Mouse (Mus musculus): ENCODE measurements around the gene Zmynd11.

The Zmynd11 gene

GRCm38 (mm10) chr13:9667954-9668496 lies 97.1 kb downstream of the Zmynd11 start:
- no peaks in the 10 kb centered on the region for H3K4me1 ChIP-seq (replicated peaks; ENCODE audit: low read depth, low read length)
- no peak for TF ChIP-seq NANOG (IDR thresholded peaks at IDR 0.05; ENCODE audit: borderline replicate concordance, low read length)
- TF ChIP-seq POU5F1 (IDR thresholded peaks at IDR 0.05; ENCODE audit: borderline replicate concordance, low read length): no peak
- TF ChIP-seq CTCF (conservative IDR thresholded peaks at IDR 0.05; ENCODE audit: low read length): no peak
- H3K36me3 ChIP-seq (ENCODE audit: insufficient read depth, low read length): no peaks in the 10 kb centered on the region
- H3K4me3 ChIP-seq (replicated peaks; ENCODE audit: low read length): no peak overlapping the region
- no peaks in the 10 kb centered on the region for H3K27me3 ChIP-seq (ENCODE audit: insufficient read depth, low read length)
- no peaks in the 10 kb centered on the region for H3K9me3 ChIP-seq (ENCODE audit: low read length)

GRCm38 (mm10) chr13:9663593-9663992 lies 101.5 kb downstream of the Zmynd11 start:
- peaks cover 4% of the 10 kb centered on the region; the same call in 1 of the 2 replicates for H3K4me1 ChIP-seq (replicated peaks; ENCODE audit: low read depth, low read length)
- no peak overlapping the region for H3K4me3 ChIP-seq (replicated peaks; ENCODE audit: low read length)
- TF ChIP-seq POU5F1 (IDR thresholded peaks at IDR 0.05; ENCODE audit: borderline replicate concordance, low read length) (no peak), CTCF (conservative IDR thresholded peaks at IDR 0.05; ENCODE audit: low read length) (no peak), NANOG (IDR thresholded peaks at IDR 0.05; ENCODE audit: borderline replicate concordance, low read length) (no peak)
- H3K36me3 ChIP-seq (ENCODE audit: insufficient read depth, low read length): peaks cover 15% of the 10 kb centered on the region; the same call in 1 of the 2 replicates
- no peaks in the 10 kb centered on the region for H3K9me3 ChIP-seq (ENCODE audit: low read length)
- H3K27me3 ChIP-seq (ENCODE audit: insufficient read depth, low read length): no peaks in the 10 kb centered on the region

GRCm38 (mm10) chr13:9660711-9661110 lies 104.4 kb downstream of the Zmynd11 start:
- H3K36me3 ChIP-seq (ENCODE audit: insufficient read depth, low read length): peaks cover 22% of the 10 kb centered on the region; the same call in 1 of the 2 replicates

GRCm38 (mm10) chr13:9656613-9657012 lies 108.5 kb downstream of the Zmynd11 start:
- no peak for TF ChIP-seq POU5F1 (IDR thresholded peaks at IDR 0.05; ENCODE audit: borderline replicate concordance, low read length)
- no peak for TF ChIP-seq CTCF (conservative IDR thresholded peaks at IDR 0.05; ENCODE audit: low read length)
- no peak for TF ChIP-seq NANOG (IDR thresholded peaks at IDR 0.05; ENCODE audit: borderline replicate concordance, low read length)

More at GRCm38 (mm10) chr13:9660711-9661110, 104.4 kb downstream of the Zmynd11 start:
- Histone ChIP-seq H3K4me1 (replicated peaks; ENCODE audit: low read depth, low read length) (peaks cover 4% of the 10 kb centered on the region; the same call in 1 of the 2 replicates), H3K9me3 (ENCODE audit: low read length) (no peaks in the 10 kb centered on the region), H3K27me3 (ENCODE audit: insufficient read depth, low read length) (no peaks in the 10 kb centered on the region), H3K4me3 (replicated peaks; ENCODE audit: low read length) (no peak overlapping the region)
- TF ChIP-seq NANOG (IDR thresholded peaks at IDR 0.05; ENCODE audit: borderline replicate concordance, low read length): no peak
- TF ChIP-seq CTCF (conservative IDR thresholded peaks at IDR 0.05; ENCODE audit: low read length): no peak
- no peak for TF ChIP-seq POU5F1 (IDR thresholded peaks at IDR 0.05; ENCODE audit: borderline replicate concordance, low read length)

GRCm38 (mm10) chr13:9653018-9653417 lies 112.1 kb downstream of the Zmynd11 start:
- H3K27me3 ChIP-seq (ENCODE audit: insufficient read depth, low read length): no peaks in the 10 kb centered on the region
- TF ChIP-seq NANOG (IDR thresholded peaks at IDR 0.05; ENCODE audit: borderline replicate concordance, low read length): no peak
- TF ChIP-seq POU5F1 (IDR thresholded peaks at IDR 0.05; ENCODE audit: borderline replicate concordance, low read length): no peak
- no peak for TF ChIP-seq CTCF (conservative IDR thresholded peaks at IDR 0.05; ENCODE audit: low read length)
- H3K9me3 ChIP-seq (ENCODE audit: low read length): no peaks in the 10 kb centered on the region
- no peak overlapping the region for H3K4me3 ChIP-seq (replicated peaks; ENCODE audit: low read length)
- no peaks in the 10 kb centered on the region for H3K4me1 ChIP-seq (replicated peaks; ENCODE audit: low read depth, low read length)
- 0 out of 2 replicates have a peak, but pooled peaks cover 7% of the 10 kb centered on the region for H3K36me3 ChIP-seq (ENCODE audit: insufficient read depth, low read length)

More at GRCm38 (mm10) chr13:9656613-9657012, 108.5 kb downstream of the Zmynd11 start:
- Histone ChIP-seq H3K9me3 (ENCODE audit: low read length) (no peaks in the 10 kb centered on the region), H3K4me3 (replicated peaks; ENCODE audit: low read length) (no peak overlapping the region), H3K4me1 (replicated peaks; ENCODE audit: low read depth, low read length) (no peaks in the 10 kb centered on the region; the same call in 1 of the 2 replicates), H3K27me3 (ENCODE audit: insufficient read depth, low read length) (no peaks in the 10 kb centered on the region), H3K36me3 (ENCODE audit: insufficient read depth, low read length) (peaks cover 22% of the 10 kb centered on the region; the same call in 1 of the 2 replicates)

- Histone ChIP-seq H3K4me3 (replicated peaks; ENCODE audit: low read length) (no peak overlapping the region), H3K27me3 (ENCODE audit: insufficient read depth, low read length) (no peaks in the 10 kb centered on the region), H3K9me3 (ENCODE audit: low read length) (no peaks in the 10 kb centered on the region), H3K36me3 (ENCODE audit: insufficient read depth, low read length) (no peaks in the 10 kb centered on the region), H3K4me1 (replicated peaks; ENCODE audit: low read depth, low read length) (no peaks in the 10 kb centered on the region)
- TF ChIP-seq NANOG (IDR thresholded peaks at IDR 0.05; ENCODE audit: borderline replicate concordance, low read length) (no peak), CTCF (conservative IDR thresholded peaks at IDR 0.05; ENCODE audit: low read length) (no peak), POU5F1 (IDR thresholded peaks at IDR 0.05; ENCODE audit: borderline replicate concordance, low read length) (no peak)
Observed at GRCm38 (mm10) chr13:9650580-9650979, 114.5 kb downstream of the Zmynd11 start.

- no peaks in the 10 kb centered on the region for H3K27me3 ChIP-seq (ENCODE audit: insufficient read depth, low read length)
- H3K9me3 ChIP-seq (ENCODE audit: low read length): no peaks in the 10 kb centered on the region
- H3K36me3 ChIP-seq (ENCODE audit: insufficient read depth, low read length): no peaks in the 10 kb centered on the region
- TF ChIP-seq NANOG (IDR thresholded peaks at IDR 0.05; ENCODE audit: borderline replicate concordance, low read length) (no peak), CTCF (conservative IDR thresholded peaks at IDR 0.05; ENCODE audit: low read length) (no peak), POU5F1 (IDR thresholded peaks at IDR 0.05; ENCODE audit: borderline replicate concordance, low read length) (no peak)
- no peak overlapping the region for H3K4me3 ChIP-seq (replicated peaks; ENCODE audit: low read length)
- peaks cover 4% of the 10 kb centered on the region; the same call in 1 of the 2 replicates for H3K4me1 ChIP-seq (replicated peaks; ENCODE audit: low read depth, low read length)
Observed at GRCm38 (mm10) chr13:9649894-9650293, 115.2 kb downstream of the Zmynd11 start.

GRCm38 (mm10) chr13:9648716-9649115 lies 116.4 kb downstream of the Zmynd11 start:
- H3K9me3 ChIP-seq (ENCODE audit: low read length): no peaks in the 10 kb centered on the region
- H3K4me1 ChIP-seq (replicated peaks; ENCODE audit: low read depth, low read length): peaks cover 4% of the 10 kb centered on the region; the same call in 1 of the 2 replicates
- H3K4me3 ChIP-seq (replicated peaks; ENCODE audit: low read length): no peak overlapping the region
- TF ChIP-seq NANOG (IDR thresholded peaks at IDR 0.05; ENCODE audit: borderline replicate concordance, low read length) (no peak), CTCF (conservative IDR thresholded peaks at IDR 0.05; ENCODE audit: low read length) (no peak), POU5F1 (IDR thresholded peaks at IDR 0.05; ENCODE audit: borderline replicate concordance, low read length) (no peak)
- no peaks in the 10 kb centered on the region for H3K27me3 ChIP-seq (ENCODE audit: insufficient read depth, low read length)
- H3K36me3 ChIP-seq (ENCODE audit: insufficient read depth, low read length): no peaks in the 10 kb centered on the region

All from E14TG2a.4 (cell line).